Mouse (Mus musculus): ENCODE data around the gene Fthl17f. TPM values are rescaled to one million over a fixed set of nuclear protein-coding genes. Genes with fewer than 3 reads are reported as not detected.

The Fthl17f gene
- not detected for polyA plus RNA-seq (2014; fragmentation: Illumina TruSeq; extraction: RNeasy Lipid Tissue Mini Kit (QIAGEN cat#74804); ENCODE audit: low read depth, low replicate concordance)

GRCm38 (mm10) chrX:9062715-9063114, at the start of gene Fthl17f:
TSS of gene Fthl17f (plus strand) at chrX:9063015.

GRCm38 (mm10) chrX:9033193-9033592, 29.6 kb upstream of the Fthl17f start, which contains the start of gene Fthl17e:
TSS of gene Fthl17e (plus strand) at chrX:9033493.

GRCm38 (mm10) chrX:9104262-9104661, 41.4 kb downstream of the Fthl17f start, which contains the start of gene 4930402K13Rik:
TSS of gene 4930402K13Rik (plus strand) at chrX:9104562.

Other genes with a start within 250 kb of the Fthl17f start
- gene Gm6592, start 219.0 kb upstream of the Fthl17f start, polyA plus RNA-seq (2014; fragmentation: Illumina TruSeq; extraction: RNeasy Lipid Tissue Mini Kit (QIAGEN cat#74804); ENCODE audit: low read depth, low replicate concordance): not detected
- not detected for gene Gm5751, start 188.8 kb upstream of the Fthl17f start, polyA plus RNA-seq (2014; fragmentation: Illumina TruSeq; extraction: RNeasy Lipid Tissue Mini Kit (QIAGEN cat#74804); ENCODE audit: low read depth, low replicate concordance)
- gene B630019K06Rik, start 170.6 kb upstream of the Fthl17f start, polyA plus RNA-seq (2014; fragmentation: Illumina TruSeq; extraction: RNeasy Lipid Tissue Mini Kit (QIAGEN cat#74804); ENCODE audit: low read depth, low replicate concordance): 5.8 TPM
- gene Fthl17b, start 100.0 kb upstream of the Fthl17f start, polyA plus RNA-seq (2014; fragmentation: Illumina TruSeq; extraction: RNeasy Lipid Tissue Mini Kit (QIAGEN cat#74804); ENCODE audit: low read depth, low replicate concordance): not detected
- gene Fthl17c, start 86.5 kb upstream of the Fthl17f start, polyA plus RNA-seq (2014; fragmentation: Illumina TruSeq; extraction: RNeasy Lipid Tissue Mini Kit (QIAGEN cat#74804); ENCODE audit: low read depth, low replicate concordance): not detected
- gene Fthl17d, start 76.3 kb upstream of the Fthl17f start, polyA plus RNA-seq (2014; fragmentation: Illumina TruSeq; extraction: RNeasy Lipid Tissue Mini Kit (QIAGEN cat#74804); ENCODE audit: low read depth, low replicate concordance): not detected
- not detected for gene Fthl17e, start 29.5 kb upstream of the Fthl17f start, polyA plus RNA-seq (2014; fragmentation: Illumina TruSeq; extraction: RNeasy Lipid Tissue Mini Kit (QIAGEN cat#74804); ENCODE audit: low read depth, low replicate concordance)
- not detected for gene 4930402K13Rik, start 41.5 kb downstream of the Fthl17f start, polyA plus RNA-seq (2014; fragmentation: Illumina TruSeq; extraction: RNeasy Lipid Tissue Mini Kit (QIAGEN cat#74804); ENCODE audit: low read depth, low replicate concordance)
- 3.8 TPM for gene Lancl3, start 136.9 kb downstream of the Fthl17f start, polyA plus RNA-seq (2014; fragmentation: Illumina TruSeq; extraction: RNeasy Lipid Tissue Mini Kit (QIAGEN cat#74804); ENCODE audit: low read depth, low replicate concordance)
- not detected for gene Gm14862, start 193.9 kb downstream of the Fthl17f start, polyA plus RNA-seq (2014; fragmentation: Illumina TruSeq; extraction: RNeasy Lipid Tissue Mini Kit (QIAGEN cat#74804); ENCODE audit: low read depth, low replicate concordance)
- 37.7 TPM for gene Xk, start 209.7 kb downstream of the Fthl17f start, polyA plus RNA-seq (2014; fragmentation: Illumina TruSeq; extraction: RNeasy Lipid Tissue Mini Kit (QIAGEN cat#74804); ENCODE audit: low read depth, low replicate concordance)
- not detected for gene H2al1m, start 220.7 kb downstream of the Fthl17f start, polyA plus RNA-seq (2014; fragmentation: Illumina TruSeq; extraction: RNeasy Lipid Tissue Mini Kit (QIAGEN cat#74804); ENCODE audit: low read depth, low replicate concordance)

Measured in sigmoid colon, adult 10 weeks (tissue).